Mouse (Mus musculus) 416B (cell line): ENCODE data around the gene Slc6a19.

Source experiments
- DNase-seq: peaks from one replicate; pipeline ENCODE4 v3.0.0; 2011; ENCODE audit warnings: low read depth

Slc6a19 gene

DNA sequence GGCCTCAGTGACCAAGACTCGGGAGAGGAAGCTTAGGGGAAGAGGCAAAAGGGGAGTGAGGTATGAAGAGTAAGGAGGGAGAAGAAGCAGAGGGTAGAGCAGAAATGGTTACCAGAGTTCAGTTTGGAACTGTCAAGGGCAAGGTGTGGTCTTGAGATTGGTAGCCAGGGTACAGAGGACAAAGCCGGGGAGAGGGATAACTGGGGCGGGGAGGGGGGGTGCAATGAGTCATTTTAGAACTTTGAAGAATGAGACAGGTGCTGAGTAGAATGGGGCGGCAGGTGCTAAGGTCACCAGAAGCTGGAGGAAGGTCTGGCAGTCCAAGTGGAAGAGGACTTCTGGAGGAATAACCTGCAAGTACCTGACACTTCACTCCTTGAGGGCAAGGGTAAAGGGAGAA is 8.5 kb upstream of the Slc6a19 start:
- no peak for DNase-seq

DNA sequence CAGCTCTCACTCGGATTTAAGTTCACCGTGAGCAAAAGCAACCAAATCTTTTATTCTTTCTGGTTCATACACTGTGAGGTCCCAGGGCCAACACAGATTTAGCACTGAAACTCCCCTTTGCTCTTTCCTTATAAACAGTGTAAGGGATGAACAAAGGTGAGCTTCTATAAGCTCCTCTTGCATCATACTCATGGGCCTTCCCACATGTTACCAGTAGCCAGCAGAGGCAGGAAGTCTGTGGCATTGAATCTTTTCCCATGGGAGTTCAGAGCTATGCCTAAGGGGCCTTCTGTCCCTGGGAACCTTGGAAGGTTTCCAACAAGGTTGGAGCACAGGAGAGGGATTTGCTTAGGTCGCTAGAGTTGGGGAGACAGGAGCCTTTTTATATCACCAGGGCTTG is 7.6 kb upstream of the Slc6a19 start:
- DNase-seq, result no peak

DNA sequence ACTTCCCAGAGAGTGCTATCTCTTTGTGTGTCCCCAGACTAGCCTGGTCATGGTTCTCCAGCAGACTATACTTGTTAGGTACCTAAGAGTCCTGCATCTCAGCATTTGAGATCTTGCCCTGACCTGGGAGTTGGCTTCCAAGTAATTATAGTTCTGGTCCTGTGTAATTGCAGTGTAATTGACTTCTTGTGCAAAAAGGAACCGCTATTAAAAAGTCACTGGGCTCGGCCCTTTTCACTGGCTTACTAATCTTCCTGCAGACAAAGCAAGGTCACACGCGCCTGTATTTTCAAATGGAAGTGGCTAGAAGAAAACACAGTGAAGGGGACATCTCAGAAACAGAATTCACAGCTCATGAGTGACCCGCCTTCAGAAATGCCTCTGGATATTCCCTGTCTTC is 7.1 kb upstream of the Slc6a19 start:
- no peak for DNase-seq

DNA sequence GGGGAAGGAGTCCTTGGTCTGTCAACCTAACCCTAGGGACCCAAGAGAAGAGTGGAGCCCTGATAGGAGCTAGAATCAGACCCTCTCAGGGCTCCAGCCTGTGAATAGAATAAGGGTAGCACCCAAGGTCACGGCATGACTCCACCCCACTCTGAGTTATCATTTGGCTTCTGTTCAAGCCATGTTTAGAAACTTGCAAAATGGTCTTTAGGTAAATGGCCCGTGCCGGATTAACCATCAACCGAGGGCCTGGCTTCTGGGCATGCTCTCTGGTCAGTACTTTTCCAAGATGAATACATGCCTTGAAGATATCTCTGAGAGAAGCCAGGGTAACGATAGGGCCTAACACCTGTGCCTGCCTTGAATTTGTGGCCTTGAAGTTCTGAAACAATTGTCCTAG is 6.6 kb upstream of the Slc6a19 start:
- no peak for DNase-seq

DNA sequence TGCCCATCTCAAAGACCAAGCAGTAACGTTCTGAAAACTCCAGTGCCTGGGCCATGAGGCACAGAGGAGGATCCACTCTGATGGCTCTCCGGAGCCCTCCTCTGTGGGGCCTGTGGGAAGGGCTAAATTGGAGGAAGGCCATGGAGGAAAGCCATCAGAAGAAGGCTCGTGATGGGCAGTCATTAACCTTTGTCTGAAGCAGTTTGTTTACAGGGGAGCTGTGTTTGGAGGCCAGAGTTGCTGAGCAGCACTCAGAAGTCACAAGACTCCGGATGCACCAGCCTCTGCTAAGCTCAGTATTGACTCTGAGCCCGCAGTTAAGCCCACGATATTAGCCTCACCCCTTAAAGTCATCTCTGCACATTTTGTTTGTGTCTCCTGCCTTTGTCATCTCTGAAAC is 4.8 kb upstream of the Slc6a19 start:
- no peak for DNase-seq

DNA sequence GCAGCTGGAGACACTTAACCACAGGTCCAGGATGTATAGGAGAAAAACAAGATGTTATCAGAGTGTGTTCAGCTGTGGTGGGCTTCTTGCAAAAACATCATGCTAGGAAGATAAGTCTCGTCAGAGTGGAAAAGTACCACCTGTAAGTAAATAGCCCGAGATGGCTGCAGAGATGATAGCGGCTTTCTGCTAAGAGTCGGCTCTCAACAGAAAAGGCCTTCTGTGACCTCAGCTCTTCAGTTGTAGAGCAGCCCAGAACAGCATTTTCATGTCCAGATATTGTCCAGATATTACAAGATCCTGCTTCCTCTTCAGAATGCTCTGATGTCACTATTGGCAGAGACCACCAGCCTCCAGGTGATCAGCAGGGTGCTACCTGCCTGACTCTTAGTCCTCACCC is 1.2 kb downstream of the Slc6a19 start:
- DNase-seq, result peak; percentile 42

DNA sequence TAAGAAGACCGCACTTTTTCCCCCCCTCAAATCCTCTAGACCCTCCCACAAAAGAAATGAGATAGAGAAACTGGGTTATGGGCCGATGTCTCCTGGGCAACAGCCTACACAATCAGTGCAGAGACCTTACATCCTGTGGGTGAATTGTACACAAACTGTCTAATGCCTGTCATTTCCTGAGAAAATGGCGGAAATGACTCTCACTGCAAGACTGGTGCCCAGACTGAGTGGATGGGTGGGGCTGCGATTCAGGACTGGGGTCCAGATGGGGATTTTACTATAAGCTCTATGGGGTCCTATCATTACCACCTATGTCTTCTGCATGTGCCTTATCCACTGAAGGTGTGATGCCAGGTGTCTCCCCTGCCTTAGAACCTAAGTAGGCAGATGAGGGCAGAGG is 1.9 kb downstream of the Slc6a19 start:
- peak; percentile 55 for DNase-seq

DNA sequence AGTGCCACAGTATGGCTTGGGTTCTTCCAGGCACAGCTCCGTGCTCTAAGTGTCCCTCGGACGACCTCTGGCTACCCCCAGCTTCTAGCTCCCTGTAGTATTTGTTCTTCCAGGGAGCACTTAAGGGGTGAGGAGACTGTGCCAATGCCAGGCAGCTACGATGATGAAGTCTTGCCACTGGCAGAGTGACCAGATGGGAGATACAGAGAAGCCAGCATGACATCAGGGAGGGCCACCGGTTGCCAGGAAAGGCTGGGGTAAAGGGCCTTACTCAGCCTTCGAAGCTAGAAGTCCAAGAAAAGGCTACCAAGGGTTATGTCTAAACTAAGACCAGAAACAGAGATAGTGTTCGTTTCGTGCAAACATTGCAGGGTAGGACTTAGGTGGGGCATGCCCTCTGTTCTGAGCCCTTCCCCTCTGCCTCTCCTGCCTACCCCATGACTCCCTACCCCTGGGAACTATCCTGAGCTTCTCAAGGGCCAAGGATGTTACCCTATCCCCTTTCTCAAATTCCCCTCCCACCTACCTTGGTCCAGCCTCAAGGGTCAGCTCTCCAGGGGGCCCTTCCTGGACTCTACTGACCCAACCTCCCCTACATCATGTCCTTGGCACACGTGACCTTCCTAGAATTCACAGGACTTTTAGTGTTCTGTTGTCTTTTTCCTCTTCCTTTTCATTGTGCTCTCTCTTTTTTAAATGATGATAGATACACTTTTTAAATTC is 3.3 kb downstream of the Slc6a19 start:
- no peak for DNase-seq

DNA sequence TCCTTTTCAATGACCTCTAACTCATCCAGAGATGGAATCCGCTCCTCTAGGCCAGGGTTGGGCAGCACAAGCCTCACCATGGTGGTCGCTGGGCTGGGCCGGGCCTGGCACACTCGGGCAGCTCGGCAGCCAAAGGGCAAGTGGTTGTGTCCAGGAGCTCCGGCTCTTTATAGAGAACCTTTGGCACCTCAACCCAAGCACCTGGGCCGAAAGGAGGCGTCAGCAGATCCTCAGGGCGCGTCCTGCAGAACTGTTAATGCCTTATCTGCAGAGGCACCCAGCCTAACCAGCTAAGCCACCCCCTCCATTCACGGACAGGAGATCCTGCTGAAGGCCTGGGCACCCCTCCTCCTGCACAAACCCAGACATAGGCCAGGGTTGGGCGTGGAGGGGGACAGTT is 4.1 kb downstream of the Slc6a19 start:
- no peak for DNase-seq

DNA sequence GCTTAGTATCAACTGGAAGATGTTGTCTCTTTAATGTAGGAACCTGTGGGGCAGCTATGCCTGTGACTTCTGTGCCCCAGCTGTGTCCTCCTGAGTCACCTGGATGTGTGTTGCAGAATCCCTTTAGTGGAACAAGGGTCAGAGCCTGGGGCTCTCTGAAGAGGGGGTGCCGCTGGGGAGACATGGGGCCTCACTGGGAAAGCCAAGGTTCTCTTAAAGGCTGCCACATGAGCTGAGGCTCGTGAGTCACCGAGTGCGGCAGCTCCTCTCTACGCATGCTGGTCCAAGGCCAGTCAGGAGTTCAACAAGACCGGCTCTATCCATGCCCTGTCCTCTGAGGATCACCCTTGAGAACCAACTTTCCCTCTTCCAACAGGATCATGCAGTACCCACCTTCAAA is 5.0 kb downstream of the Slc6a19 start:
- DNase-seq, result no peak

DNA sequence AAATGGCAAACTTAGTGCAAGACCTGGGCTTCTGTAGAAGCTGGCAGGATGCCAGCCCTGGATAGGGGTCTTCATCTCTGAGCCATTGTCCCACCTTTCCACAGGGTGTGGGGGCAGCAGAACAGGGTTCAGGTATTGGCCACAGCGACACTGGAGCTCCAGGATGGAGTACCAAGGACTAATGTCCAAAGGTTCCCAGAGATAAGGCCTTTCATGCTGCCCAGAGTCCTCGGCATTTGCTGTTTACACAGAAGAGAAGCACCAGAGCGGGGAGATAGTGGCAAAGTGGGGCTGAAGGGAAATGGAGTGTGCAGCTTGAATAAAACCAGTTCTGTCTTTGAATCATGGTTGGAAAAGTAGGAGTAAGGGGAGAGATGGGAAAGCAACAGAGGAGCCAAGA is 8.1 kb downstream of the Slc6a19 start:
- no peak for DNase-seq

DNA sequence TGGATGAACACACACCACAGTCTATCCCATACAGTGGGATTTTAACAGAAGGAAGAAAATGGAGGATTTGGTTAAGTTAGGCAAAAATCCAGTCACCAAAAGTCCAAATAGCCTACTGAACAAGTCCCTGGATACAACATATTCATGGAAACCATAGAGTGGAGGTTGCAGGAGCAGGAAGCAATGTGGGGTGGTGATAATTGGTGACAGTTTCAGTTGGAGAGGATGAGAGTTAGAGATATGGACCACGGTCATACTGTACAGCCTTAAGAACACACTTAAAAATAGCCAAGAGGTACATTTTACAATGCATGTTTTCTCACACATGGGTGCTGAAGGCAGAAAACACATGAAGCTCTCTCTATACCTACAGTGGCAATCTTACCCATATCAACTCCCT is 9.7 kb downstream of the Slc6a19 start:
- no peak for DNase-seq

DNA sequence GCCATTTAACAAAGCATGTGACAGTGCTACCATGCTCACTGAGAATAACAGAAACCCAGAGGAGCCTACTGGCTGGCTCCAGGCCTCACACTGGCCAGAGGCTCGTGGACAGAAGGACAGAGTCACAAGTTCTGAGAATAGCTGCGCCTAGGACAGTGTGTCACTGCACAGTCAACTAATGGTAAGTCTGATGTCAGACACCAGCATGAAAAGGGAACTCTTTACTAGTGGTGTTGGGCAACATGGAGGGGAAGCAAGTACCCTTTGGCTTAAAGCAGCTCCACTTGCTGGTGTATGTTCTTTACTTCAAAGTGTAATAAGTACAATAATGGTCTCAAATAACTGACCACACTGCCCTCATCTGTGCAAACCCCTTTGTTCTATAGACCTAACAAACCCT is 11.3 kb downstream of the Slc6a19 start:
- DNase-seq, result peak; percentile 28

DNA sequence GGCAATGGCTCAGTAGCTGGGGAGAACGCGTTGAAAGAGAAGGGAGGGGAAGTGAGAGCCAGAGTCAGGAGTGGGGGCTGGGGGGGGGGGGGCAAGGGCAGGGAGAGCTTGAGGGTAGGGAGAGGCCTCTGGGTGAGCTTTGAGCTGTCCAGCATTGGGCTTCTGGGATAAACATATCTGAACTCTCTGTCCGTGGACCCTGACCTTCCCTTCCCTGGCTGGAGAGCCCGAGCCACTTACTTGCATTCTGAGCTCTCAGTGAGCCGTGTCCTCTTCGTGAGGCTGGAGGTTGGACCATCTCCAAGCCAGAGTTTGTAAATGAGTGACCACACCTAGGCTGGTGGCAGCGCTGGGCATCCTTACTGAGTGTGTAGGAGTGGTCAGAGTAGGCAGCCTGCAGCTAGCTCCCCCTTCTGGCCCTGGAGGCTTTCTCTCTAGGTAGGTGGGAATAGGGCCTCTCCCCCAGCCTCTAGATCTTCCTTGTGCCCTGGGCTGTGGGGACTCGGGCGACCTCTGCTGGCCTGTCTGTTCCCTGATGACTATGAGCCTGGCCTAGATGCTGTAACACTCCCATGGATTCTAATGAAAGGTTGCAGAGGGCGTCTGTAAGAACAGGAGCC is 12.3 kb downstream of the Slc6a19 start:
- DNase-seq, result peak; percentile 69

DNA sequence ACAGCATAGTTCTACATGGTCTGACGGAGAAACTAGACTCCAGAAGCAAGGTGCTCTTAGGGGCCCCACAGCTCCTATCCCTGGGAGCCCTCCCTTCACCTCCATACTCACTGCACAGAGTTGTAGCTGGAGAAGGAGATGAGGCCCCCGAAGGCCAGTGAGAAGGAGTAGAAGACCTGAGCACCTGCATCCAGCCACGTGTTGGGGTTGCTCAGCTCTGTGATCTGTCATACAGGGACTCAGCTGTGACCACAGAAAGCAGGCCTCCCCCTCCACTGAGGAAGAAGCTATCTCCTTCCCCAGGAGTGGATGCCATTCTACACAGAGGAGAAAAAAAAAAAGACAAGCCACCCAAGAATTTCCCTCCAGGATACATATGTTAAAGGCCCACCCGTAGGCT is 15.7 kb downstream of the Slc6a19 start:
- no peak for DNase-seq

DNA sequence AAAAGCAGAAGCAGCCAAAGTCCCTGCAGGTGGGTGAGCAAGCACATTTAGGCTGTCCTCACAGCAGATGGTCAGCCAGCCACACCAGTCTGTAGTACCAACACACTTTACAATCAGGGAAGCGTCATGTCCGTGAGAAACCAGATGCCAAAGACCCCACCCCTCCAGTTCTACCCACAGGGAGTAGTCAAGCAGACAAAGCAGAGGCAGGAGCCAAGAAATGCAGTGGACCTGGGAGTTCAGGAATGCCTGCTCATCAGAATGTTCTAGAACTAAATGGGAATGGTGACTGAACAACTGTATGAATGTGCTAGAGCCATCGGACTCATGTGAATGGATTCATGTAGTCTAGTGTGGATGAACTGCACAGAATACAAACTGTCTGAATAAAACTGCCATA is 17.1 kb downstream of the Slc6a19 start:
- DNase-seq, result no peak

DNA sequence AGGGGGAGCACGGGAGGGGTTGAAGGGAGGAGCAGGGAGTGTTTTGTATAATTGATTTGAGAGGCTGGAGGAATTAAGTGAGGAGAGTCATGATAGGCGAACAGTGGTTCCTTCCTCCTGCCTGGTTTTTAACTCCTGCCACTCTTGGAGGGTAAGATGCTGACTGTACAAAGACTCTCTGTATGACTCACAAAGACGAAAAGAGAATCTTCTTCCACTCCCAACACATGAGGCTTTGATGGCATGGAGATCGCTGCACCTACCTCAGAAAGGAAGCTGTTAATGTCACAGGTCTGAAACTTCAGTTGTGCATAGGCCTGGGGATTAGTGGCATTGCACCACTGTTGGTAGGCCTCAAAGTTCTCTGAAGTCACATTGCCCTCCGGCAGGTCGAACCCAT is 19.2 kb downstream of the Slc6a19 start:
- no peak for DNase-seq

DNA sequence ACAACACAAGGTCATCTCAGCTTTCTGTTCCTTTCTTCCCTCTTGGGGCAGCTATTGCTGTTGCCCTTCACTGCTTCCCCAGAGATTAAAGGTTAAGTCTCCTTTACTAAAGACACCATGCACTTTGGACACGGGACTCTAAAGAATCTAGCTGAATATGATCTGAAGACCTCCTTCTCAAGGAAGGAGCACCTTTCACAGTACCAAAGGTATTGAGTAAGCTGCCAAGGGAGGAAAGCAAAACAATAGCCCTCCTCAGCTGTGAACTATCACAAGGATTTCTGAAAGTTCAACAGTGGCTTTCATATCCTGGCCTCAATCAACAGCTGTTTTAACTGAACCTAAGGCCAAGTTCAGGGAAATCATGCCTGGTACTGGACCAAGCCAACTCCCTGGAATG is 20.3 kb downstream of the Slc6a19 start:
- no peak for DNase-seq

DNA sequence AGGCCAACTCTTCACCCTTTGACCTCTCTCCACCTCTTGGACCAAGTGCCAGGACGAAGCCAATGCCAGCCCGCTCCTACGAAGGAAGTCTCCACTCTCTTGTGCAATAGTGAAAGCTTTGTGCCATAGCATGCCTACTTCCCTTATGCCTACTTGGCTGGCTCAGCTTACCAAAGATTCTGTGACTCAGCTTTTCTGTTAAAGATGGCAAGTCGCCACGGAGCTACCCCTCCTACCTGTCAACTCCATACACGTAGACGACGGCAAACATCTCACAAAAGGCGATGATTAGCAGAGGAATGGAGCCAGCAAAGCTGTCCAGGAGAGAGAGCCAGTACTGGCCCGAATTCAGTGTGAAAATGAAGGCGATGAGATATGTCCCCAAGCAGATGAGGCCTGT is 21.0 kb downstream of the Slc6a19 start:
- DNase-seq, result peak; percentile 66

DNA sequence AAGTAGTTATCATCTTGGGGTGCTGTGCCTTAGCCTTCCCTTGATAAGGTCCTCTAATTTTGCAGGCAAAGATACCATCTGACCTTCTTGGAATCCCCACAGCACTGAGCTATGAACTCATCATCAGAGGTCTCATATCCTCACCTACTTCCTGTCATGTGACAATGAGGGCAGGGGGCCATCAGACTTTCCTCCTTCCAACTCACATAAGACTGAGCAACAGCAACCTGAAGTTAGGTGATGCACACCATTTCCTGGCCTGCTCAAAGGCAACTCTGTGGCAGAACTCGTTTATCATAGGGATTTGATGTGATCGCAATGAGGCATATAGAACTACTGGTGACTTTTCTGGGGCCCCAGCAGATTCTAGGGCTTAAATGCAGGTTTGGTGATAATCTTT is 22.4 kb downstream of the Slc6a19 start:
- no peak for DNase-seq

DNA sequence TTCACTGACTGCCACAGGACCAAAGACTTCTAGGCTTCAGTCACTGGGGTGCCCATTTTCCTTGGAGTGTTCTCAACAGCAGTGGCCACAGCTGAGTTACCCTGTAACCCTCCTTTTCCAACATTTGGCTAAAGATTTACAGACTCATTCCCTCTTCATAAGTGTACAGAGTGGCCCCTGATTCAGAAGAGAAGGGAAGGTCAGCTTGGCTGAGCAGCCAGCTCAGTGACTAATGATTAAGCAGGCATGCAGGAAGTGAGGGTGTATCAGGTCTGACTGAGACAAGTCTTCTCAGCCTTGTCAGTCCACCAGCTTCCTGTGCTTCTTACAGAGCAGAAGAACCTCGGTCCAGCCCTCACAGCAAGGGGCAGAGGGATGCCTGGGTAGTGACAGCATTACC is 24.3 kb downstream of the Slc6a19 start:
- peak; percentile 67 for DNase-seq

DNA sequence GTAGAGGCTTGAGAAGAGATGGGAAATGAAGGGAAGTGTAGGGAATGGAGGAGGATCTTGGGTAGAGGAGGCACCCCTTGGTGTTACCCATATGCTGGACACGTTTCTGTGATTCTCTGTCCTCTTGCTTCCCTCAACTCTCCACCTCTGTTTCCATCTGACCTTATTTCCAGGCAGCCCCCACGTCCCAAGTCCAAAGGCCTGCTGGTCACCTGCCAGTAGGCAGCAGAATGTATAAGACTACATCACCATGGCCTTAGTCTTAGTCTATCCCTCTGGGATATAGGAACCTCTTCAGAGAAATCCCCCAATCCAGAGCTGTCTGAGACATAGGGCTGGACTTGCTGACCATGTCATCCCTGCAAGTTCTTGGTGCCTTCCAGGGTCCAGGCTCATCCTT is 25.4 kb downstream of the Slc6a19 start:
- DNase-seq, result no peak

DNA sequence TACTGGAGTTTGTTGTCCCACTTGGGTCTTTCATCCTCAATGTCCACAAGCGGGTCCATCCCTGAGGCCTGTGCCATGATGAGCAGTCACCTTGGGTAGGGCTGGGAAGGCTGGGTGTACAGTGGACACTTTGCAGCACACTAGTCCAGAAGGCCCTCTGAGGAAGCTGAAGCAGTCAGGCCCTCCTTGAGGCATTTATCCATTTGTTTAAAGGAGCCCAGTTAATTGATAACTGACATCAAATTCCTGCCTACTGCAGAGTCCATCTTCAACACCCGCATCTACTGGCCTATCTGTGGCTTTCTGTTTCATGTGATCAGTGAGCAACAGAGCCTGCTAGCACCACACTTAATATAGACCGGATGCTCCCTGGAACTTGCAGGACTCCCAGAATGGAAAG is 26.8 kb downstream of the Slc6a19 start, which contains the start of gene Slc6a18:
Gene Slc6a18 (minus strand): TSS at position 171 of the 400 bp plus-strand sequence.
- no peak for DNase-seq

DNA sequence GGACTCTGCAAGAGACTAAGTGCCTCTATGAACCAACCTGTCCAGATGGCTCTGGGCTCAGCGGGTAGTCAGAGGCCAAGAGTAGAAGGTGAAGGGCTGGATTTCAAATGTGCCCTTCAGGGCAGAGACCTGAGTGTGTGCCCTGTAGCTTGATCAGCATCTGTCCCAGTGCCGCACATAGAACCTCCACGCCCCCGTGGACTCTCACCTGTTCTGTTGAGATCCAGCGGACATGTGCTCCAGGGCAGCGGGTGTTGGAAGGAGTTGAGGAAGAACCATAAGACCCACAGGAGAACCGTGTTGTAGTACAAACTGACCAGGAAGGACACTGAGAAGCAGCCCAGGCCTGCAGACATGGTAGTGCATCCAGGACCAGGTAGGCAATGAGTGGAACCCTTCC is 29.5 kb downstream of the Slc6a19 start:
- no peak for DNase-seq
